Mouse (Mus musculus) naive thymus-derived CD4-positive, alpha-beta T cell, adult 2 months (primary cell): ENCODE data around the gene Crebrf.

Experiments
- DNase-seq: peaks from one replicate; pipeline ENCODE4 v3.0.0-alpha.2; 2011; ENCODE audit warnings: low read depth

The Crebrf gene

DNA sequence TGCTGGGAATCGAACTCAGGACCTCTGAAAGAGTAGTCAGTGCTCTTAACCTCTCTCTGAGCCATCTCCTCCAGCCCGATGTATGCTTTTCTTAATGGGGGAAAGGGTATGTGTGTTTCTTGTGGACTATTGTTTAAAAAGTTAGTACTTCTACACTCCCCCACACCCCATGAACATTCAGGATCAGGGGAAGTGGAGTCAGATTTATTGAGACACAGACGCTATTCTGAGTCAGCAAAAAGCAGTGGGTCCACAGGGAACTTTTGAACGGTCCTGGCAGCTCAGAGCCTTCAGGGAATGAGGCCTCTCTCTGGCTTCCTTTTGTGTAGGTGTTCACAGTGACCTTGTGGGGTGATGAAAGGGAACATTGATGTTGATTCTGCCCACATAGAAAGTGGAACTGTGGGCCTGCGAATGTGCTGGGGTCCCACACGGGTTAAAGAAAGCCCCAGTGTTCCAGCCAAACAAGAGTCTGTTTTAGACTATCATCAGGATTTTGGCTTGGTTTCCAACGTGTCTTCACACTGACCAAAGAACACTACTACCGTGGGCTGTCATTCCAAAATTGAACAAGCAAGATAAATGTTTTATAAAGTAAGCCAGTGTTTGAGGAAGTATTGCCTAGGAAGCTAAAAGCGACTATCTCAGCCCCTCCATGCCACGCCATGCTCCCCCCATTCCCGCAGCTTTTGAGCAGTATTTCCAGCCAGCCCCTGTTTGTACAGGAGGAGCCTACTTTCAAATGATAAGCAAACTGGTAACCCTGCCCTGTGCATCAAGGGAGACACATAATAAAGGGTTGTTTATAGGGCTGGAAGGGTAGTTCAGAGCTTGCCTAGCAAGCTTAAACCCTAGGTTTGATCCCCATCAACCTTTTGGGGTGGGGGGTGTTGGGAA is 9.7 kb upstream of the Crebrf start:
- DNase-seq: no peak

DNA sequence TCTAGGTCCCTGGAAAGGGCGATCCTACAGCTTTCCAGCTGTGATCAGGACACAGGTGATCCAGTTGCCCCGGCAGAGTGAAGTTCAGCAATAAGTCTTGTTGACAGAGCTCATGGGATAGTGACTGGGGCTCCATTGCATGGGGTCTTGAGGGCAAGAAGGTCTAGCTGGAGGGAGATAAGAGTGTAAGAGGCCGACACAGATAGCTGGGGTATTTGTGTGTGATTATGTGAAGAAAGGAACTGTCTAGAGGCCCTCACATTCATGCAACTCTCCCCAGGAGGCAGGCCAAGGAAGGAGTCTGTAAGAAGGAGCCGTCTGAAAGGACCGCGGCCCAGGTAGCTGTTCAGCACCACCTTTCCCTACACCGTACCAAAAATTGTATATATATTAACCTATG is 8.4 kb upstream of the Crebrf start:
- no peak for DNase-seq

DNA sequence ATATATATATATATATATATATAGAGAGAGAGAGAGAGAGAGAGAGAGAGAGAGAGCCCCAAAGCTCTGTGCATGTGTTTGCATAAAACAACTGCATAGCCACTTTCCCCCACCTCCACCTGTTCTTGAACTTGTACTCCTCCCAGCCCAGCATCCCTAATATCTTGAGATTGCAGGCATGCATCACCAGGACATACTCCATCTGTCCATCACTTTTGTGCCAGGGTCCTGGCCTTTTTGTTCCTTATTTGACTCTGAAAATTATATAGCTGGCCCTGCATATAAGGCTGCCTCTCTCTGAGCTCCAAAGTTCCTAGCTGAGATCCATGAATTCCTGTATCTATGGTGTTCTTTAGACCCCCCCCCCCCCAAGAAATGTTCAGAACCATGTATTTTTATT is 7.0 kb upstream of the Crebrf start:
- no peak for DNase-seq

DNA sequence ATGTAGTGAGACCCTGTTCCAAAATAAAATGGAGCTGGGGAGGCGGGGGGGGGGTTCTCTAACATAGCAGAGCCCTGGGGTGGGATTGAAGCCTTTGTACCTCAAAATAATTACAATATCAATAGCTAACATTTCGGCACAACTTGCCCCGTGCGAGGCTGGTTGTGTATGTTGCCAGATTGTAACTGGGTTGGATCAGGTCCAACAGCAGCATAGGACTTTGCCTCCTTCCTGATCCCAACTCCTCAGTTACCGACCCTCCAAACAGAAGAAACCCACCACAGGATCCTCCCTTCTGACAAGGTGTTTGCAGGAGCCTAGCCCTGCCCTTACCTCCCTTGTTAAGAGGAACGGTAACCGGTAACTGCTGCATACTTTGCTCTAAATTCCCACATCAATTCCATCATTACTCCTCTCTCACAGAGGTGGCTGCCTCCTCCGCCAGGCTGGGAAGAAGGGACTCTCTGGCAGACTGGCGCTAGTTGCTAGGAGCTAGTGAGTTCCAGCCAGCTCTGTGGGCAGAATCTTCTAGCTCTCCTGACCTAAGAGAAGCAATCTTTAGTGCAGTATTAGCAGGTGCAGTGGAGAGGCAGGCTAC is 6.4 kb upstream of the Crebrf start:
- no peak for DNase-seq

DNA sequence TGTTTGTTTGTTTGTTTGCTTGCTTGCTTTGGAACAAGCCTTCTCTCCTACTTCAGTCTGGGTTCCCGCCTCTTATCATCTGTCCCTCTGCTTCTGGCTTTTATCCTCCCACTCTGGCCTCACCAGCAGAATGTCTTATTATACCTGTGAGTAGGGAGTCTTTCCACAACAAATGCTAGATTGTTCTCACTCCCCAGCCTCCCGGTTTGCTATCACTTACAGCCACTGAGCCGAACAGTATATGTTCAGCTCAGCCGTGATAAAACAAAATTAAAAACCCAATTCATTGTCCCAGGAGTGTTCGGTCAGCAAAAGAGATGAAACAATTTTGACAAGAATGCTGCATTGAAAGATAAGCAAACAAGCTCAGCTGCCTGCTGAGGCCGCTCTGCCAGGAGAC is 5.4 kb upstream of the Crebrf start:
- no peak for DNase-seq

DNA sequence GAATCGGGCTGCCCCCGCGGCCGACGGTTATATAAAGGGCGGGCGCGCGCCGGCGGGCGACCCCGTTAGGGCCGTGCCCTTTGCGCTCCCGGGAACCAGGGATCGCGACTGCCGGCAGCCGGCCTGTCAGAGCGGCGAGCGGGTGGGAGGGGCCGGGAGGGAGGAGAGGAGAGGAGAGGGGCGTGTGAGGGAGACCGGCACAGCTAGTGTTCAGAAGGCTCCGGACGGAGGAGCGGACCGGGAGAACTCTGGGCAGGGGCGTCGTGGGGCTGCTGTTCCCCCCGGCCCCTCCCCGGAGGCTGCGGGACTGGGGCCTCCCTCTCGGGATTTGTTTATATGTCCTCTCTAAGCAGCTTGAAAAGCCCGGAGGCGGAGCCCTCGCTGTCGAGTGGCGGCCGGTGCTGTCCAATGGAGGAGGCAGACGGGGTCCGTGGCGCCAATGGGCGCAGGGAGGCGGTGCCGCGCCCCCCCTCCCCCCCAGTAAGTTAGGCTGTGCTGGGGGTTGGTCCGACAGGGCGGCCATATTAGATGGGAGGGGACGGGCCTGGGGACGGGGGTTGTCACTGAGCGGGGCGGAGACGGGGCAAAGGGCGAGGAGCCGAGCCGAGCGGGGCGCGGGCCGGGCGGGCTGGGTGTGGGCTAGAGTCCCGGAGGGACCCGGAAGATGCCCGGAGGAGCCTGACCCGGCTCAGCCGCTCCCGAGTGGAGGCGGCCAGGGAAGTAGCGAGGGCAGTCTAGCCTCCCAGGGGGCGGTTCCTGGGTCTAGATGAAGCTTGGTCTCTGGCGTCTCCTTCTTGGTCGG is 667 bp downstream of the Crebrf start:
- peak; percentile 98 for DNase-seq

DNA sequence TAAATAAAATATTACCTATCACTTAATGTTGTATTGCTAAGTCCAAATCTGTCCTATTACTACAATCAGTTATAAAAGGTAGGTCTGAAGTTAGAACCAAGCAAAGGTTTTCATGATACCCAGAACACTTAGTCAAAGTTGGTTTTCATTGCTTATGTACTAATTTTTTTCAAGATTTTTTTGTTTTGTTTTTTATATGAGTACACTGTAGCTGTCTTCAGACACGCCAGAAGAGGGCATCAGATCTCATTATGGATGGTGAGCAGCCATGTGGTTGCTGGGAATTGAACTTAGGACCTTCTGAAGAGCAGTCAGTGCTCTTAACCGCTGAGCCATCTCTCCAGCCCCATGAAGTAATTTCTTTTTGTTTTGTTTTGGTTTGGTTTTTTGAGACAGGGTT is 2.4 kb downstream of the Crebrf start:
- DNase-seq: peak; percentile 35

DNA sequence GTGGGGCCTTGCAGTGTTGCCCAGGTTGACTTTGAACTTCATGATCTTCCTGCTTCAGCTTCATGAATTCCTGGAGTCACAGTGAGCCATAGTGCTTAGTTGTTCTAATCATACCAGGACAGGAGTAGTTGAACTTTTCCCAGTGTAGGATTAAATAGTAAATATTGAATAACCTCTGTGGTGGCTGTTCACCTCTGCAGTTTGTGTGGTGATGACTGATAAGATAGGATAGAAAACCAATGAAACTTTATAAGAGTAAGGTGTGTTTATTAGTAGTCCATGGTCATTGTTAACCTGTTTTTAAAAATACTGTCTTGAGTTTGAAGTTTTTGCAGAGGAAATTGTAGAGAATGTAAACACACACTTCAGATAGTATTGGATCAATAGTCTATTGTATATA is 4.0 kb downstream of the Crebrf start:
- no peak for DNase-seq

DNA sequence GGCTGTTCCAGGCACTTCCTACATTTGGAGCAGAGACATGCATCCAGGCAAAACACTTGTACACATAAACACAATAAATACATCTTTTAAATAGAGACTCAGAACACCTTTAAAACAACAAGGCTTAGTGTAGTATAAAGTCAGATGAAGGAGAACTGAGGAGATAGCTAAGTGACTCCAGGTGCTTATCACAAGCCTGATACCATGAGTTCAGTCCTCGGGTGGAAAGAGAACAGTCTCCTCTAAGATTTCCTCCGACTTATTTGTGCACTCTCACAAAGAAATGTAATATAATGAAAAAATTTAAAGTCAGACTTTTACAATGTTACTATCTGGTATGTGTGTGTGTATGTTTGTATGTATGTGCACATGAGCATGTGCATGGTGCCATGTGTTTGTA is 6.4 kb downstream of the Crebrf start:
- DNase-seq: no peak

DNA sequence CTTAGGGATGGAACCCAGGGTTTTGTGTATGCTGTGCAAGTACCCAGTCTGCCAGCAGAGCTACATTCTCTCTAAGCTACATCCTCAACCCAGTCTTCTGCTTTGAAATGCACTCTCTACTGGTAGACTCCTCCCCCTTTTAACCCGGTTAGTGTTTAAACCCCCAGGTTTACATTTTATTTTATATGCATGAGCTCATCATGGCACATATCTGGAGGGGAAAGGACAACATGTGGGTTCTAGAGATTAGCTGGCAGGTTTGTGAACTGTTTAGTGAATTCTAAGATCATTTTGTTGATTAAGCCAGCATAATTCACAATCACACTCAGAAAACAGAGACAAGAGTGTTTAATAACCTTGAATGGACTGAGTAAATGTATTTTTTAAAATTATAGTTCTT is 9.3 kb downstream of the Crebrf start:
- no peak for DNase-seq

DNA sequence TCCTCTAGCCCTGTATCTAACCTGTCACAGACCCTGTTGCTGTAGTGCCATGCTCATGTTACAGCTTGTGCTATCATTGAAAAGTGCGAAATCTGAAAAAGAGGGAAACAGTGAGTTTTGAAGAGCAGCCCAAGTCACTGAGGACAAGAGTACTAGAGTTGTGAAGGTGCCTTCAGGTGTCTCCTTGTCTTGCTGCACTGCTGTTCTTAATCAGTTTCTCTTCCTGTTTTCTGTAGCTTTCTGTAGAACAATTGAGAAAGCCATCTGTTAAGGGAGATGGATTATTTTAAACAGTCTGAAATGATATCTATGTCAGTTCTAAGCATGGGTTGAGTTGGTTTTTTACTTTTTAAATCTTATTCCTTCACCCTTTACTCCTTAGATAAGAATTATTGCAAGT is 11.2 kb downstream of the Crebrf start:
- no peak for DNase-seq

DNA sequence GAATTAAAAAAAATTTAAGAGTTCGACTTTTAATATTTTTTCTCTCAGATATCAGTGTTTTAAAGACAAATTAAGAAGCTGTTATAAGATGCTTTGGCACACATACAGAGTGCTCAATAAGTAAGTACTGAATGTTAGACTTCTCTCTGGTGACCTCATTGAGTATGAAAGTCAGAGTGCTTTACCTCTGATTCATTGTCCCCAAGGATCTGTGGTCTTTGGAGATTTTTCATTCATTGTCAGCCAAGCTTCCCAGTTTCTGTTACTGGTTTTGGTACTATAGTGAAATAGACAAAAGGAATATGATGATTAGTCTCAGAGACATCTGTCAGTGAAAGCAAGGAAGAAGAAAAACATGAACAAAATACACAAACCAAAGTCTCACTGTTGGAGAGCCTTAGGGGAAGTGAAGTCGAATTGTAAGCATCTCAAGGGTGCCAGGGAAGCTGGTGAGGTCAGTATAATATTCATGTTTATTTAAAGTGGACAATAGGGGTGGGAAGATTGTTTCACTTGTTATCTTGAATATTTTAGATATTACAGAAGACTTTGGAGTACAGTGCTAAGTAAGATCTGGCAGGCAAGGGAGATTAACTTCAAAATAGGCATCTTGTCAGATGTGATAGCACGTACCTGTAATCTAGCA is 11.8 kb downstream of the Crebrf start:
- DNase-seq: no peak

DNA sequence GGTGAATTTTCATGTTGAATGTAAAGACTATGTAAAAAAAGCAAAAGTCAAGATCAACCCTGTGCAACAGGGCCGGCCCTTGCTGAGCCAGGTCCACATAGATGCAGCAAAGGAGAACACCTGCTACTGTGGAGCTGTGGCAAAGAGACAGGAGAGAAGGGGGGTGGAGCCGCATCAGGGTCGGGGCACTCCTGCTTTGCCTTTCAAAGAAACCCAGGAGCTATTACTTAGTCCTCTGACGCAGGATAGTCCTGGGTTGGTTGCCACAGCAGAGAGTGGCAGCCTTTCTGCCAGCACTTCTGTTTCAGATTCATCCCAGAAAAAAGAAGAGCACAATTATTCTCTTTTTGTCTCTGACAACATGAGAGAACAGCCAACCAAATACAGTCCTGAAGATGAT is 27.1 kb downstream of the Crebrf start:
- DNase-seq: no peak

DNA sequence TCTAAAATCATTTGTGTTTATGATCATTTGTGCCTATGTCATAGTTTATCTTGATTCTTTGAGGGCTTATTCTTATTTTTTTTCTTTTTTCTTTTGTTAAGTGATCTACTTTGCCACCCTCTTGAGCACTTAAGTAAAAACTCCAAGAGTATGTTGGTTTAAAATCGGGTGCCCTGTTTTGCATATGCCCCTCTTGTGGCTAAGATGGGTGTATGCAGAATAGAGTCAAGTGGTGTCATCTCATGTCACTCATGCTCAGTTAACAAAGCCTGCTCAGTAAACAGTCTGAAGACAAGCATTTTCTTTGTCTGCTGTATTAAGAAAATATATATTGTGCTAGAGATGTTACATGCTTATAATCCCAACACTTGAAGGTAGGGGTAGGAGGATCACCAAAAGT is 27.8 kb downstream of the Crebrf start:
- no peak for DNase-seq

DNA sequence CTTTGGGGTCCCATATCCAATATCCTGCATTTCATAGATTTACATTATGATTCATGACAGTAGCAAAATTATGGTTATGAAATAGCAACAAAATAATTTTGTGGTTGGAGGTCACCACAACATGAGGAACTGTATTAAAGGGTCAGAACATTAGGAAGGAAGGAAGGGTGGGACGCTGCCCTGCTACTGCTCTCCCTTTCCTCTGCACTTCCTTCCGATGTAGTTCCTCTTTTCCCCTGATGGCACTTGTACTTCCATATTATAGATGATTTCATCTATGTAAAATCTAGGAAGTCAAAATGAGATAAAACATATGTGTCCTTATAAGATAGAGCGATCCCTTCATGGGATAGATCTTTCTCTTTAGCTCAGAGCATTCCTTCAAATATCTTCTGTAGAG is 34.5 kb downstream of the Crebrf start:
- no peak for DNase-seq

DNA sequence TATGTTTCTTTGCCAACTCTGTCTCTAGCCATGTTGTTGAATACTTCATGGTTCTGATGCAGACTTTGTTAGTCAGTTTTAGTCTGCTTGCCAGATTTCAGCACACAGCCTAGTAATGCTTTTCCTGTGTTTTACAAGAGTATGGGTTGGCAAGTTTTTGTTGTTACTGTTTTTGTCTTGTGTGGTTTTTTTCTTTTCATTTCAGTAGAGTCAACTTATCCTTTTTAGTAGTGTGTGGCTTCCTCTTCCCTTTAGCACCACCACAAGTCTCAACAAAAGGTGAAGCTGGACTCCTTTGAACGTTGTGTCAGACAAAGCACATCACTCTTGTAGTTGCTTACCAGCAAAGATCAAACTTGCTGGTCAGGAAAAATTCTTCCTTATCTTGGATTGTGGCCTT is 36.8 kb downstream of the Crebrf start:
- DNase-seq: peak; percentile 67

DNA sequence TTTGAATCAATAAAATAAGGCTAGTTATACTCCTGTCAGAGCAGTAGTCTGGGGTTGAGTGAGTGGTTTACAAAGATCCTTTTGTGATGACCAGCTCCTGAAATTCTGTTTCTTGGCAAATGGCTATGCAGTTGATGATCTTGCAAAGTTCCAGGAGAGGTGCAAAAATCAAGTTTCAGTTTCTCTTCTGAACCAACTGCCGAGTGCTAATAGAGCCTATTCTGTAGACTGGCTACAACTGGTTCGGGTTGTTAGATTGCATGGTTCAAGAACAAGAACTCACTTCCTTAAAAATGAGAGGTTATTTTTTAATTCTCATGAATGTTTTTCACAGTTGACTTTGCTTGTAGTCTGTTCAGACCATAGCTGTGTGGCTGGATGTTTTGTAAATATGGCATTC is 38.0 kb downstream of the Crebrf start:
- DNase-seq: peak; percentile 28

DNA sequence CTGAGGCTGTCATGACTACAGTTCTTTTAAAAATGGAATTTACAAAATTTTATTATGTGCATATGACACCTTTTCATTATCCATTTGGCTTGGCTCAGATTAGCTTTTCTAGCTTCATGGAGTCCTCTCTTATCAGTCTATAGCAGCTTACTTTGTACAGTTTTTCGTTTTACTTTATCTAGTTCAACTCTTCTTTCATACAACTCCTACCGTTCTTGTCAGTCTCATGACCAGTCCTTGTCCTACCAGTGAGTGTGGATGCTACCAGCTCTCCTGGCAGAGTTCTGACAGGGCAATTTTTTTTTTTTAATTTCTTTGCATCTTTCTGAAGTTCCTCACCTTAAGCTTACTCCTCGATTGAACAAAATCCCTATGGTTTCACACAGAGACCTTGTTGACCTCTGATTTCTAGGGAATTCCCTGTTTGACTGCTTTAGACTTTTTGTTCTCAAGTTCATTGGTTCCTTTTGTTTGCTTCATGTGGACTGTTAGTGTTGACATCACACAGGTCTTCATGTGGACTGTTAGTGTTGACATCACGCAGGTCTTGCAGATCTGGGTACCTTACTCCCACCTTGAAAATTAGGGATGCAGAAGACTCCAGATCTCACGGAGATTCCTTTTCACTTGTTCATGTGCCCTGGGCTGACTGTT is 51.8 kb downstream of the Crebrf start:
- DNase-seq: no peak

DNA sequence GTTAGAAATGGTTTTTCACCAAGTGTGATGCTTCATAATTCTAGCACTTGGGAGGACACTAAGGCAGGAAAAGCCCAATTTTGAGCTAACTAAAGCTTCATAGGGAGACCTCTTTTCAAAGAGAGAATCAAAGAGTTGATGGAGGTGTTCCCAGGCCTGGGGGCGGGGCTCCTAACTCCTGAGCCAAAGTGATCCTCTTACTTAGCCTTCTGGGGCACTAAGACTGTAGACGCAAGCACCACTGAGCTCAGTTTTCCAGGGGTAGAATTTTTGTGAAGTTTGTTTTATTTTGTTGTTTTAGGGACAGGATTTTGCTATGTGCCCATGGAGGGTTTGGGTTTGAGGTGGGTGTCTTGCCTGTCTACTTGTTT is 52.3 kb downstream of the Crebrf start:
- DNase-seq: no peak

DNA sequence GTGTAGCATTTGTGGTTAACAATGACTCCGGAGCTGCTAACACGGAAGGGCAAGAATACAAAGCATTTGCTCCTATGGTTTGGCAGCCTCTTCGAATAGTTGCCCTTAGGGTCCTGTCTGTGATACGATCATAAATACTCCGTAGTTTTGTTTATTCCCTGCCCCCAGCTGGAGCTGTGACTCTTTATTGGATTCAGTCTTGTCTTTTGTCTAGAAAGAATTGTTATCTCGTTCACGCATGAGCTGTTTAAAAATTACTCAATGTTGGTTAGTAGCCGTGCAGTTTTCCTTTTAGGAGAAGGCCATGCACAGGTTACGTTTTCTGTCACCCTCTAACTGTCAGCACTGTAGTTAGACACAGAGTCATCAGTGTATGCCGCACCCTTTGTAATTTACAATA is 60.8 kb downstream of the Crebrf start:
- DNase-seq: no peak

DNA sequence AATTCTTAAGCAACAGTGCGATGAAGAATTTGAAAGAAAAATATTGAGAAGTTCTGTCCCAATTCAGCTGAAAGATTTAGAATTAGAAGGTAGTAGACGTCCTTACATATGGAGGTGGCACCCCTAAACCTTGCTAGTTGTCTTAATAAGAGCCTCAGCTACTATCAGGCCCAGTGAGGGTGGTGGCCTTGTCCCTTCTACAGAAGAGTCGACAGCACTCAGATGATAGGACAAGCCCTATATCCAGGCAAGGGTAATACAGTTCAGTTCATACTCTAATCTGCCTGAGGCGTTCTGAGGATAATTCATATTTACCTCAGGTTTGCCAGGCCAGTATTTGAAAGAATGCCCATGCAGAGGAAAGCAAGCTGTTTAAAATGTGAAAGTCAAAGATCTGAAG is 62.6 kb downstream of the Crebrf start:
- DNase-seq: no peak
